Comparison of ENCODE assay signal across 21 mouse cellular contexts in genomic region chr4:81096581-81096980, GRCm38 (mm10).
"Had no signal": no experiment of that assay in that cellular context is flagged by ENCODE, and none has a peak within 500 bp of the region (broad histone marks: within the 10 kb centered on the region; RNA-seq: fewer than 3 reads in every experiment).

No protein-coding gene starts in this region.

- H3K9ac ChIP-seq: kidney, embryonic 15.5 days; limb, embryonic 15.5 days; liver, embryonic 14.5 days; liver, postnatal 0 days; lung, embryonic 14.5 days; midbrain, embryonic 12.5 days; midbrain, embryonic 15.5 days; neural tube, embryonic 12.5 days; neural tube, embryonic 15.5 days; stomach, embryonic 15.5 days had no signal

- H3K27ac ChIP-seq: kidney, embryonic 15.5 days; layer of hippocampus, adult 2 months; liver, embryonic 14.5 days; macrophage; midbrain, embryonic 12.5 days; midbrain, embryonic 15.5 days; neural tube, embryonic 12.5 days; neural tube, embryonic 15.5 days; stomach, embryonic 15.5 days had no signal

- H3K27me3 ChIP-seq: kidney, embryonic 15.5 days; limb, embryonic 15.5 days; midbrain, embryonic 12.5 days; midbrain, embryonic 15.5 days; neural tube, embryonic 12.5 days; neural tube, embryonic 15.5 days; stomach, embryonic 15.5 days had no signal

- H3K4me1 ChIP-seq: kidney, embryonic 15.5 days; limb, embryonic 15.5 days; midbrain, embryonic 12.5 days; midbrain, embryonic 15.5 days; neural tube, embryonic 12.5 days; neural tube, embryonic 15.5 days; stomach, embryonic 15.5 days had no signal

- H3K36me3 ChIP-seq: kidney, embryonic 15.5 days; limb, embryonic 15.5 days; midbrain, embryonic 12.5 days; midbrain, embryonic 15.5 days; neural tube, embryonic 12.5 days; neural tube, embryonic 15.5 days; stomach, embryonic 15.5 days had no signal

- DNase-seq: kidney, adult 8-10 months; kidney, postnatal 14 days; layer of hippocampus, adult 9-11 months; liver, postnatal 0 days; lung, embryonic 14.5 days; right cerebral cortex, adult 18-20 months; right cerebral cortex, postnatal 14 days; spleen, adult 18-20 months; thymus, postnatal 25 days had no signal

- H3K9me3 ChIP-seq: kidney, embryonic 15.5 days; limb, embryonic 15.5 days; midbrain, embryonic 12.5 days; midbrain, embryonic 15.5 days; neural tube, embryonic 12.5 days; neural tube, embryonic 15.5 days; stomach, embryonic 15.5 days had no signal

- ATAC-seq: liver, postnatal 0 days; lung, postnatal 0 days; midbrain, embryonic 15.5 days had no signal

- H3K4me2 ChIP-seq: kidney, embryonic 15.5 days; limb, embryonic 15.5 days; liver, embryonic 11.5 days; lung, embryonic 14.5 days; midbrain, embryonic 12.5 days; midbrain, embryonic 15.5 days; neural tube, embryonic 12.5 days; neural tube, embryonic 15.5 days; stomach, embryonic 15.5 days had no signal

- H3K4me3 ChIP-seq: kidney, embryonic 15.5 days; layer of hippocampus, adult 2 months; limb, embryonic 15.5 days; midbrain, embryonic 12.5 days; midbrain, embryonic 15.5 days; neural tube, embryonic 12.5 days; neural tube, embryonic 15.5 days; stomach, embryonic 15.5 days had no signal
